Mouse (Mus musculus): ENCODE results near the gene Ccnb1ip1.
"Not testable (repeated sequence)": the region's sequence is repeated elsewhere in the genome, so short reads cannot be mapped to it uniquely, and the experiment has no call there.

Ccnb1ip1 gene

DNA sequence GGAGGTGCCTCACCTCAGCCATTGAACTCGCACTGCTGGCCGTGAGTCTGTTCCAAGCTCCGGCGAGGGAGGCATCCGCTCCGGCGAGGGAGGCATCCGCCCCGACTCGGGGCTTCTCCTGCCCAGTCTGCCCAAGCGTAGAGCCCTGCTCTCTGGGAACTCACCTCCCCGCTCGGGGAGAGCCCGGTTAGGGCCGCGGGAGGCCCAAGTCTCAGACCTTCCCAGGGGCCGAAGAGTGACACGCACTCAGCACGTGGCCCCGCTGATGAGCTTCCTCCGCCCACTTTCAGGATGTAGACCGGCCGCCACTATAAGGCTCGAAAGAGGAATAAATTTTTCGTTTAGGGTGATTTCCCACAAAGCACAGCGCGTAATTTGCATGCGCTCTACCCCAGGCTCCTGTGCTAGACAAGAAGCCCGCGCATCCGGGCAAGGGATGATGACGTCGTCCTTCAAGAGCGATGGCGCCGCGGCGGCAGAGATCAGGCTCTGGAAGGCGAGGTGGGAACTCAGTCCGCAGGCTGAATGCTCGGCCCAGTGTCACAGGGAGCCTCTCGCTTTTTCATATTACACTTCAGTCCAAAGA is at the start of gene Ccnb1ip1, which contains the start of gene Parp2:
Gene Ccnb1ip1 (minus strand): TSS at position 246 of the 586 bp plus-strand sequence.
Gene Parp2 (plus strand): TSS at position 355 of the 586 bp plus-strand sequence.
- peak; percentile 93 for DNase-seq (ENCODE audit: extremely low read depth, low read depth)

DNA sequence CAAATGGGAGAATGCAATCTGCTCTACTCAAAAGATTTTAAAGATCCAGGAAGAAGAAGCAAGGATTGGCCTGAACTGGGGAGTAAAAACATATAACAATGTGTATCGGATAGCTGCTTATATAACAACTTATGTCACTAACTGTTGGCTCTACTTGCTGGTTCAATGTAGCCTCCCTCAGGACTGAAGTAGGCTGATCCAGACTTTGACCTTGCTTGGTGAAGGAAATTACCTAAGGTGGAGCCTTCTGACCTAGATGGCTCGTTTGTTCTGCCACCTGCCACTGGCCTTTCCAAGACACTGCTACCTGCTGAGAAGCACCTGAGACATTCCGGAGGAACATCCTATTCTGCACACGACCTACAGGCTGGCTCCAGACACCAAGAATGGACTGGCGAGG is 48.3 kb upstream of the Ccnb1ip1 start:
- no peak for DNase-seq (ENCODE audit: extremely low read depth, low read depth)

DNA sequence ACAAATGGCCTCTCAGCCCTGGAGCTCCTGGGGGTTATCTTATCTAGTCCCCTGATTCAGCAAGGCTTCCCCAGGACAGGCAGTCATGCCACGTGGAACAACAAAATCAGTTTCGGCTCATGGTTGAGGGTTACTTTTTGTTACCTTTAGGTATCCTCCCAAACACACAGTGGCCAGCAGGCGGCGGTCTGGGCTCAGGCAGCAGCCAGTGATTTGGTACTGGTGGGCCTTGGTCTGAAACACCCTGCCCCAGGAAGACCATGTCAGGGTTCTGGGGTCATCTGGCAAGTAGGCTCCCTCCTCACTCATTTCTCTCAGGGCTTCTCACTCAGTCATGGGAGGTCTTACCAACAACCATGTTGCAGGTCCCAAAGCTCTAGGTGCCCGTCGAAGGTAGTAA is 29.7 kb upstream of the Ccnb1ip1 start:
- DNase-seq (ENCODE audit: extremely low read depth, low read depth): no peak

DNA sequence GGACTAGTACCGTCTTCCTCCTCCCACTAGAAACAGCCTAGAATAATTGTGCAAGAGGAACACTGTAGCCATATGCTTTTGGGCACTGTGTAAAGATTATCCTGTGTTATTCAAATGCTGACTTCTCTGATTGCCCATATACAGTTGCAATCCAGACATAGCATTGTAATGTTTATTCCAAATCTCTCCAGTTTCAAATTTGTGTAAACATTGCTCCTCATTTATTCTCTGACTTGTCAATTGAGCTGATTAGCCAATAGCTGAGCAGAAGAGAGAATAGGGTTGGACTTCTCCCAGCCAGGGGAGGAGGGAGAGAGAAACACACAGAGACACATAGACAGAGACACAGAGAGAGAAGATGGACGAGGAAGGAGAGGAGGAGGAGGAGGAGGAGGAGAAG is 26.9 kb upstream of the Ccnb1ip1 start:
- no peak for DNase-seq (ENCODE audit: extremely low read depth, low read depth)

DNA sequence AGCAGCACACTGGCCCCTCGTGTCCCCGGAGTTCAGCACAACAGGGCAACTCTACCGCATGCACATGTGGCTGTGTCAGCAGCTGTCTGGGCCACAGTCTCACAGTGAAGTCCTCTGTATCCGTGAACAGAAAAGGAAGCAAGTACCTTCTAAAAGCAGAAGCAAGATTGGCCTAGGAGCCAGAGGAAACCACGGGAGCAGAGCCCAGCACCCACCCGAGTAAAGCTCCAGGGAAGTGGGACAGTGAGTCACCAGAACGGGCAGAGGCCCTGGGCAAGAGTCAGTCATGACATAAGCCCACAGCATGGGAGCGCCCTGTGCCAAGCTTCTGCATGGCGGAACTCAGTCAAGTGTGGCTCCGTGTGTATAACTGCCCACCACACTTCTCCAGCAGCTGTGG is 26.4 kb upstream of the Ccnb1ip1 start:
- DNase-seq (ENCODE audit: extremely low read depth, low read depth): no peak

DNA sequence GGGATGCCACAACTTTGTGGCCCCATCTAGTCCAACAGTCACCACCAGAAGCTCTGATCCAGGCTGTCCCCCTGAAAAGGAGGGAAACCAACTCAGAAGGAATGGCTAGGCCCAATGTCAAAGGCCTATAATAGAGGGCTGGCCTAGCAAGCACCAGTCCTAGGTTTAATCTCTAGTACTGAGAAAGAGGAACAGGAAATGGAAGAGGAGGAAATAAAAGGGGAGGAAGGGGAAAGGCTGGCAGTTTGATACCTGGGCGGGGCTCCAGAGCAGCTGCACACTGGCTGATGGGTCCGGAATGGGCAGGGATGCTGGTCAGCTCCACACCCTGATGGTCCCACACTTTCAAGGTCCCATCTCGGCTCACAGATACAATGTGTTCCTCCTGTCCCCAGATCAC is 22.3 kb upstream of the Ccnb1ip1 start:
- peak; percentile 53 for DNase-seq (ENCODE audit: extremely low read depth, low read depth)

DNA sequence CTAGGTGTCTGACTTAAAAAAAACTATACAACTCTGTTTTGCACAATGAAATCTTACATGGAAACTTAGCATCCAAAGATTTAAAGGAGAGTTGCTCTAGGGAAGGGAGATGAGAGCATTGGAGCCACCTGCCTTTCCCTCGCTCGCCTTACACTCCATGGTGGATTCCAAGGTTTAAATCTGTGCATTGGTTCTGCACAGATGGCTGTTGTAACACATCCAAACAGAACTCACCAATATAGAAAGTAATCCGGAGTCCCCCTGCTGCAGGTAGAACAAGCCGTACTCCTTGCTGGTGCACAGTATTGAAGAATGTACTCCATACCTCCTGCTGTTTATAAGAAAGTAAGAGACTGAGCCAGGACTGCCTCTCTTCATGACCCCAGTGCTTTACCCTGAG is 19.0 kb upstream of the Ccnb1ip1 start:
- DNase-seq (ENCODE audit: extremely low read depth, low read depth): no peak

DNA sequence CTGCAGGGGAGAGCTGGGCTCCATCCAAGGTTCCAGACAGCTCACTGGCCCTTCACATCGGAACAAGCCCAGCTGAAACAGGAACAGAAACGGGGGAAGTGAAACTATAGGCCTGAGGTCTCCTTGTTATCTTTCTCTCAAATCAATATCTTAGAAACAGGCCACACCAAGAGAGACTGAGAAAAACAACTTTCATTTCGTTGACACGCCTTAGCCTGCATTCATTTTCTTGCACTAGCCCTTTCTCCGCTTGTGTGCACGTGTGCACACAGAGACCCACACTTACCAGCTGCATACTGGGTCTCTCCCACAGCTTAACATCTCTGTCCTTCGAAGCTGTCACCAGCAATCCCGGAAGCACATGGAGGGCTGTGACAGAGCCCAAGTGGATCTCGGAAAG is 16.7 kb upstream of the Ccnb1ip1 start:
- no peak for DNase-seq (ENCODE audit: extremely low read depth, low read depth)

DNA sequence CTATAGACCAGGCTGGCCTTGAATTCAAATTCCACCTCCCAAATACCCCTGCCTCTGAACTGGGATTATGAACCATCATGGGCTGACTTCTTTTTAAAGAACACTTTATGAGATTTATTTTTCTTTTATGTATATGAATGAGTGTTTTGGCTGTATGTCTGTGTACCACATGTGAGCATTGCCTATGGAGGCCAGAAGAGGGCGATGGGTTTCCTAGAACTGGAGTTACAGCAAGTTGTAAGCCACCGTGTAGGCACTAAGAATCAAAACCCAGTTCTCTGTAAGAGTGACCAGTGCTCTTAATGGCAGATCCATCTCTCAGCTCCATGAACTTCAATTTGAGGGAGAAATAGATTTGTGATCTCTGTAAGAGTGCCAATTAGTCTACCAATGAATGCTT is 15.7 kb upstream of the Ccnb1ip1 start:
- no peak for DNase-seq (ENCODE audit: extremely low read depth, low read depth)

DNA sequence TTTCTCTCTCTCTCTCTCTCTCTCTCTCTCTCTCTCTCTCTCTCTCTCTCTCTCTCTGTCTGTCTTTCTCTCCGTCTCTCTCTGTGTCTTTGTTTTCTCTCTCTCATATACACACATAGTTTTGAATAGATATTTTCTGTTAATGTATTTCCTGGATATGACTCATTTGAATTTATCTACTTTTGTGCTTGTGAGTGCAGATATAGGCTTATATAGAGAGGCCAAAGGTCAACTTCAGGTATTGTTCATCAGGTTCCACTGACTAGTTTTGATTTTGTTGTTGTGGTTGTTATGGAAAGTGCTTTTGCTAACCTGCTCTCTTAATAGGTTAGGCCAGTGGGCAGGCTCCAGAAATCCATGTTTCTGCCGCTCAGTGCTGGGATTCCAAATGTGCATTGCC is 5.5 kb upstream of the Ccnb1ip1 start:
- no peak for DNase-seq (ENCODE audit: extremely low read depth, low read depth)

DNA sequence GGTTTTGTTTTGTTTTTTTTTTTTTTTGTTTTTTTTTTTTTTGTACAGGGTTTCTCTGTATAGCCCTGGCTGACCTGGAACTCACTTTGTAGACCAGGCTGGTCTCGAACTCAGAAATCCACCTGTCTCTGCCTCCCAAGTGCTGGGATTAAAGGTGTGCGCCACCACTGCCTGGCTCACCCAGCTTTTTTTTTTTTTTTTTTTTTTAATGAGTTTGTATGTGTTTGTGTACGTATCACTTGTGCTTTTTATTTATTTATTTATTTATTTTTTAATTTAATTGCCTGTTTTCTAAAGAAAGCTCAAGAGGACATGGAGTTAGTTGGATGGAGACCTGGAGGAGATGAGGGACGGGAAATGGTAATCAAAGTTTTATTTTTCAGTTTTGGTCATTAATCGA is 1.1 kb downstream of the Ccnb1ip1 start:
- not testable (repeated sequence) for DNase-seq (ENCODE audit: extremely low read depth, low read depth)

DNA sequence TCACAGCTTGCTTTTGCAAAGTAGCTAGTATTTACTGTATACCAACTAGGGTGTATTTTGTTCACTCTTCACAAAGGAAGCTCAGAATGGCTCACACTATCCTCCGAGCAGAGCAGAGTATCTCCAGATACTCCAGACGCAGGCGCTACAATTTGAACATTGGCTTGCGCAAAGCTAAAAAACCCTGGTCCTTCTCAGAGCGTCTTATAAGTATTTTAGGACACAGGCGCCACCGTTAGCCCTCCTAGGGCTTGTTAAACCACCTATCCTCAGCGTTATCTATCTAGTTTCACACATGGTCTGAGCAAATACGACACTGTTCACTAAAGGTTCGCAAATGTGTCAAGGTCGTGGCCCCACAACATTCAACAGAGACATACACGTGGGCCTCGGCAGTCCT is 2.8 kb downstream of the Ccnb1ip1 start:
- no peak for DNase-seq (ENCODE audit: extremely low read depth, low read depth)

DNA sequence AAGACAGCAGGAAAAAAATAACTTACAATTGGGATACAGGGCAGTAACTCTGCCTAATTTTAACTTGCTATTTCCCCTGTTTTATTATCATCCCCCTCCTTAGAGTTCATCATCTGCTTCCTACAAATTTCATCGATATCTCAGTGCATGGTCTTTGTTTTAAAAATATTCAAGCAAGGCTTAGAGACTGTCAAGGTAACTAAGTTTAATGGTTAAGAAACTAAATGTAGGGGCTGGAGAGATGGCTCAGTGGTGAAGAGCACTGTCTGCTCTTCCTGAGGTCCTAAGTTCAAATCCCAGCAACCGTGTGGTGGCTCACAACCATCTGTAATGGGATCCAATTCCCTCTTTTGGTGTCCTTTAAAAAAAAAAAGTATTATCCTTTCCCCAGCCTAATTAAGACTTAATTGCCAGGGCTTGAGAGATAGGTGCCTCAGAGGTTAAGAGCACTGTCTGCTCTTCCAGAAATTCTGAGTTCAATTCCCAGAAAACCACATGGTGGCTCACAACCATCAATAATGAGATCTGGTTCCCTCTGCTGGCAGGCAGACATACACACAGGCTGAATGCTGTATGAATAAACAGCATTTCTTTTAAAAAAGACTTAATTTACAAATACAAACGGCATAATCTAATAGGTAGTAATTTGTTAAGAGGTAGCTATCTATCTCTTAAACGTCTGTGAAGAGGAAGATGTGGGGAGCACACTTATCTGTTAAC is 4.5 kb downstream of the Ccnb1ip1 start:
- peak; percentile 68 for DNase-seq (ENCODE audit: extremely low read depth, low read depth)

DNA sequence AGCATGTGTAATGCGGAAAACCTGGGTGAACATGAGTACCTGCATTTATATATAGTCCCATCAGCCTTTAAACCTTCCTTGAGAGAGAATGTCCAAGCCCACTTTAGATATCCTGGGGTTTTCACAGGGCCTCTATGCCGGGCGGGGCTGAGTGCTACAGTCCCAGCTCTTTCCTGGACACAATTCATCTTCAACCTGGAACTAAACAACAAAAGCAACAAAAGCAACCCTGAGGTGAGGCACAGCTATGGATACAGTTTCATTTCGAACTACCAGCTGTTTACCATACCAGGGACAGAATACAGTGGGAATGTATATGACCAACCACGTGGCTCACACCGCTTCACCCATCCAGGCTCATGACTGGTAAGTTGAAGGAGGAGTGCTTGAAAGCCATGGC is 5.1 kb downstream of the Ccnb1ip1 start:
- no peak for DNase-seq (ENCODE audit: extremely low read depth, low read depth)

DNA sequence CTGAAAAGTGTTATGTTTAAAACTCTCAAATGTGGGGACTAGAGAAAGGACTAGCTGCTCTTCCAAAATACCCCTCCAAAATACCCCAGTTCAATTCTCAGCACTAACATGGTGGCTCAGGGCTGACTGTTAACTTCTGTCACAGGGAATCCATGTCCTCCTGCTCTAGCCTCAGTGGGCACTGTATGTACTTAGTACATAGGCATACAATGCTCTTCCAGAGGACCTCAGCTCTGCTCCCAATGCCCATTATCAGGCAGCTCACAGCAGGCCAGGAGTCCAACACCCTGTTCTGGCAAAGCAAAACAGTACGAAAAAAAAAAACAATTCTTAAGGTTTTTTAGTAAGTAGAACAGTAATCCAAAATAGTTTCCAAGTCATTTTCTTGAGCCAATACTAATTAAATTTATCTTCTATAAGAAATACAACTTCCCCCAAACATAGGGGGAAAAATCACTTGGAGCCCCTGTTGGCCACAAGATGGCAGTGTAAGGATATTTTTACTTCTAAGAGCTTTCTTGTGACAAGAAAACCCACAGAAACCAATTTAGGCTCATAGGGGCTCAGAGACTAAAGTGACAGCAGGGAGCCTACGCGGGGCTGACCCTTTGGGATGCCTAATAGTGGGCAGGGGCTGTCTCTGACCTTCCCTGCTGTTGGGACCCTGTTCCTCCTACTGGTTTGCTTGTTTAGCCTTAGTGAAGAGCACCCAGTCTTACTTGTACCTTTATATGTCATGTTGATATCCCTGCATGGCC is 7.9 kb downstream of the Ccnb1ip1 start:
- DNase-seq (ENCODE audit: extremely low read depth, low read depth): peak; percentile 72

DNA sequence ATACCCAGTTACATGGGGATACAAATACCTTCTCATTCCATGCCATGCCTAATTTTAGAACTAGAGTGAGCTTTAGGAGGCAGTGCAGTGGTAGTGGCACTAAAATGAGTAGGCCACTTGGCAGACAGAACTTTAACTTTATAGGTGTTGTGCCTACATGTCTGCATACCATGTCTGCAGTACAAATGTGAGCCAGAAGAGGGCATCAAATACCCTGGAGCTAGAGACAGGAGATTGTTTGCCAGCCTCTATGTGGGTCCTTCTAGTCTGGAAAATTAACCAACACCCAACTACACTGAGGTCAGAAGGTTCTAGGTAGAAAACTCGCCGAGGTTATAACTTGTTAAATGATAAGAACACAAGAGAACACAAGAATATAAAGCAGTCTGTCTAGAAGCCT is 9.0 kb downstream of the Ccnb1ip1 start:
- no peak for DNase-seq (ENCODE audit: extremely low read depth, low read depth)

DNA sequence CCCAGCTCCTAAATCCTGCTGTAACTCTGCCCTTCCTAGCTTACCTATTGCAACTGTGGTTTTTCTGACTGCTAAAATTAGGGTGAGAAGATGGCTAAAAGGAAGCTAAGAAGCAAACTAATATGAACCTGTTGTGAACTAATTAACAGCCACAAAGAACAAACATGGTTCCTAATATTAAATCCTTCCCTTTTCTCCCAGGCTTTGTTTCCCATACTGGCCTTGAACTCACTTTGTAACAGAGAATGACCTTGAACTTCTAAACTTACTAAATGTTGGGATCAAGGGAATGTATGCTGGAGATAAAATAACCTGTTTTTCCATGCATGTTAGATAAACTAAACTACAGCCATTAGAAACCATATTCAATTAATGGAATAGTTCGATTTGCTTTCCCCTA is 11.1 kb downstream of the Ccnb1ip1 start:
- no peak for DNase-seq (ENCODE audit: extremely low read depth, low read depth)

DNA sequence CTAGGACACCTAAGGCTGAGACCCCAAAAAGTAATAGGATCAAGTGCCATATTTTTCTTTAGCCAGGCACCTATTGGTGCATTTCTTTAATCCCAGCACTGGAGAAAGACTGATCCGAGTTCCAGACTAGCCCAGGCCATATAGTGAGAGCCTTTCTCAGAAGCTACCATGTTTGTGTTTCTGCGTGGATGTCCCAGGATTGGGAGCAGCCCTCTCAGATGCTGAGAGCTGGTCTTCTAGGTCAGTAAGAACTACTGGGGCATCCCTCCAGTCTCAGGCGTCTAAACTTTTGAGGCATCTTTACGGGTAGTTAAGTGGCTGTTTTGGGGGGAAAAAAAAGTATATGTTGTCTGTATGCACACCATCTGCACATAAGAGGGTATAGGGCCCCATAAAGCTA is 11.6 kb downstream of the Ccnb1ip1 start:
- no peak for DNase-seq (ENCODE audit: extremely low read depth, low read depth)

DNA sequence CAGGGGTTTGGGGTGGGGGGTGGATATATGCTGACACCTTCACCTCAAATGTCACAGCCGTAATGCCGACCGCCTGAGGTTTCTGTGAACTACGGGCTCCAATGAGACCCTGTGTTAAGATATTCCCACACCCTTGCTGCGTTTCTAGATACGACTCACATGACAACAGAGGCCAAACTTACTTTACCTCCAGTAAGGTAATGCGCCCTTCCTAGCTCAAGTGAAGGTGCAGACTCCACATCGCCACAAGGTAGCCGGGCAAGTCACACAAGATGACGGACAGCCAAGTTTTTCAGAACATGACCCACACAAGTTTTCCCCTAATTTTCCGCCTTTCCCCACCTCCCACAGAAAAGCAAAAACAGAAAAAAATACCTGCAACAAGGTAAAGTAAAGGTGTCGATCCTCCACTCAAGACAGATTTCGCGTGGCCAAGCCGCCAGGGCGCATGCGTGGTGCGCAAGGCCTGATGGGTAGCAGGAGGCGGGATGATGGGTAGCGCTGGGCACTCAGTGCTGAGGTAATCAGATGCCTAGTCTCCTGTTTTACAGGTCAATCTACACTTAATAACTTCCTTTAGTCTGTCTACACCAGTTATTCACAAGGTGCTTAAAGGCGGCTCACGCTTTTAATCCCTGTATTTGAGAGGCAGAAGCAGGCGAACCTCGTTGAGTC is 12.1 kb downstream of the Ccnb1ip1 start:
- DNase-seq (ENCODE audit: extremely low read depth, low read depth): no peak

DNA sequence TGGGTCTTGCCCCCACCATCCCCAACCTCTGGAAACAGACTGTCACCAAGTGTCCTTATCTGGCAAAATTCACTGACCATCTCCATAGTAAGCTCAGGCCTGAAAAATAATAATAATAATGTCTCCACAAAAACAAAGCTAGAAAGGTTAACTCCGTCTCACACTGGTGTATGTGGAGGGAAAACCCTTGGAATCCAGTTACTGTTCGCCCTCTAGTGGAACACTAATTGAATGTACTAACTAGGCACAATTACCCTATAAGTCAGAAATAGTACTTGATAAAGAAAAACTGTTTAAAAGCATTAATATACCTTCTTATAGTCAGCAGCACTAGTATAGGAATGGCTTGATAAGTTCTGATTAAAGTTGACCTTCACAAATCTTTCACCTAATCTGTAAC is 19.4 kb downstream of the Ccnb1ip1 start:
- DNase-seq (ENCODE audit: extremely low read depth, low read depth): no peak

DNA sequence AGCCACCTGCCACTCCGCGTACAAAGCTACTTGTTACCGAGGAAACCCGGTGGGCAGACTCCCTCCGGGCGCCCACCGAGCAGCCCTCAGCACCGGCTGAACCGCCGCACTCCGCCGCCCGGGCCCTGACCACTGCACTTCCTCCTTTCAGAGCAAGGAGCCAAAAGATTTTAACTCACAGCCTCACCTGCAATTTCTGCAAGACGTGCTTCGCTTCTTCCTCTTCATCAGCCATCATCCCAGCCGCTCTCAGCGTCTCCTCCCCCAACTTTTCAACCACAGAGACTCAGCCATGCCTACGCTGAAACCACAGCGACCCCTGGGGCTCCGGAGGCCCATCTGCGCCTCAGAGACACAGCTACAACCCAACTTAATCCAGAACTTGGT is 22.3 kb downstream of the Ccnb1ip1 start, which contains the start of gene Ttc5:
Gene Ttc5 (minus strand): TSS at position 269 of the 387 bp plus-strand sequence.
- peak; percentile 84 for DNase-seq (ENCODE audit: extremely low read depth, low read depth)
